Mouse (Mus musculus): ENCODE data around the gene Etl4. TPM values are rescaled to one million over a fixed set of nuclear protein-coding genes. Genes with fewer than 3 reads are reported as not detected.

The Etl4 gene
- polyA plus RNA-seq, 1 experiment from 2014 or later = 12.7 TPM

- no peak for ATAC-seq (ENCODE audit: low FRiP score, low read depth)
- no peak overlapping the region for H3K4me2 ChIP-seq (replicated peaks)
- WGBS = 63% methylated on average over 4 of the region's 4 CpGs
These were observed 339.8 kb downstream of the Etl4 start for GRCm38 (mm10) chr2:20249403-20249802.

GRCm38 (mm10) chr2:20276124-20276523 is 366.5 kb downstream of the Etl4 start:
- WGBS = 40% methylated on average over 2 of the region's 2 CpGs
- Histone ChIP-seq H3K4me1 (no peaks in the 10 kb centered on the region), H3K36me3 (no peaks in the 10 kb centered on the region), H3K27me3 (replicated peaks) (no peaks in the 10 kb centered on the region), H3K9me3 (no peaks in the 10 kb centered on the region), H3K9ac (no peak overlapping the region), H3K27ac (no peak overlapping the region), H3K4me3 (no peak overlapping the region), H3K4me2 (replicated peaks) (no peak overlapping the region)
- ATAC-seq (ENCODE audit: low FRiP score, low read depth) = no peak

More at GRCm38 (mm10) chr2:20249403-20249802, 339.8 kb downstream of the Etl4 start:
- no peaks in the 10 kb centered on the region for H3K36me3 ChIP-seq
- no peak overlapping the region for H3K27ac ChIP-seq
- H3K4me1 ChIP-seq = no peaks in the 10 kb centered on the region
- H3K27me3 ChIP-seq (replicated peaks) = no peaks in the 10 kb centered on the region
- H3K4me3 ChIP-seq = no peak overlapping the region
- H3K9ac ChIP-seq = no peak overlapping the region
- H3K9me3 ChIP-seq = no peaks in the 10 kb centered on the region

- ATAC-seq (ENCODE audit: low FRiP score, low read depth) = no peak
- no peaks in the 10 kb centered on the region for H3K36me3 ChIP-seq
These were observed 372.3 kb downstream of the Etl4 start for GRCm38 (mm10) chr2:20281903-20282302.

GRCm38 (mm10) chr2:20284425-20284824 is 374.8 kb downstream of the Etl4 start:
- Histone ChIP-seq H3K4me3 (no peak overlapping the region), H3K4me2 (replicated peaks) (no peak overlapping the region), H3K9me3 (no peaks in the 10 kb centered on the region), H3K9ac (no peak overlapping the region), H3K4me1 (no peaks in the 10 kb centered on the region), H3K27ac (no peak overlapping the region), H3K36me3 (no peaks in the 10 kb centered on the region), H3K27me3 (replicated peaks) (no peaks in the 10 kb centered on the region)
- WGBS = 66% methylated on average over 2 of the region's 2 CpGs
- no peak for ATAC-seq (ENCODE audit: low FRiP score, low read depth)

More at GRCm38 (mm10) chr2:20281903-20282302, 372.3 kb downstream of the Etl4 start:
- Histone ChIP-seq H3K27ac (no peak overlapping the region), H3K9me3 (no peaks in the 10 kb centered on the region), H3K4me1 (no peaks in the 10 kb centered on the region), H3K4me3 (no peak overlapping the region), H3K9ac (no peak overlapping the region), H3K27me3 (replicated peaks) (no peaks in the 10 kb centered on the region), H3K4me2 (replicated peaks) (no peak overlapping the region)
- WGBS = 71% methylated on average over 2 of the region's 2 CpGs

- H3K4me1 ChIP-seq = 0 out of 2 replicates have a peak, but pooled peaks cover 5% of the 10 kb centered on the region
- no peak for ATAC-seq (ENCODE audit: low FRiP score, low read depth)
- no peaks in the 10 kb centered on the region for H3K9me3 ChIP-seq
- H3K36me3 ChIP-seq = no peaks in the 10 kb centered on the region
- H3K4me3 ChIP-seq = no peak overlapping the region
- no peak overlapping the region for H3K9ac ChIP-seq
- no peak overlapping the region for H3K27ac ChIP-seq
- no peak overlapping the region for H3K4me2 ChIP-seq (replicated peaks)
- 32% methylated on average over 4 of the region's 4 CpGs for WGBS
- no peaks in the 10 kb centered on the region for H3K27me3 ChIP-seq (replicated peaks)
These were observed 381.6 kb downstream of the Etl4 start for GRCm38 (mm10) chr2:20290982-20291740.

- no peaks in the 10 kb centered on the region for H3K9me3 ChIP-seq
- no peaks in the 10 kb centered on the region for H3K27me3 ChIP-seq (replicated peaks)
- no peak overlapping the region for H3K4me3 ChIP-seq
- no peak overlapping the region for H3K27ac ChIP-seq
- no peak overlapping the region for H3K4me2 ChIP-seq (replicated peaks)
- 0 out of 2 replicates have a peak, but pooled peaks cover 5% of the 10 kb centered on the region for H3K4me1 ChIP-seq
- no peaks in the 10 kb centered on the region for H3K36me3 ChIP-seq
- H3K9ac ChIP-seq = no peak overlapping the region
- no peak for ATAC-seq (ENCODE audit: low FRiP score, low read depth)
- 12% methylated on average over 2 of the region's 2 CpGs for WGBS
These were observed 382.1 kb downstream of the Etl4 start for GRCm38 (mm10) chr2:20291741-20292110.

- no peaks in the 10 kb centered on the region for H3K27me3 ChIP-seq (replicated peaks)
- no peak overlapping the region for H3K4me2 ChIP-seq (replicated peaks)
- no peaks in the 10 kb centered on the region for H3K36me3 ChIP-seq
- H3K4me1 ChIP-seq = 0 out of 2 replicates have a peak, but pooled peaks cover 5% of the 10 kb centered on the region
- no peak for ATAC-seq (ENCODE audit: low FRiP score, low read depth)
- H3K9ac ChIP-seq = no peak overlapping the region
- H3K27ac ChIP-seq = no peak overlapping the region
- 81% methylated on average over 8 of the region's 8 CpGs for WGBS
- no peak overlapping the region for H3K4me3 ChIP-seq
- H3K9me3 ChIP-seq = no peaks in the 10 kb centered on the region
These were observed 383.8 kb downstream of the Etl4 start for GRCm38 (mm10) chr2:20293336-20293735.

GRCm38 (mm10) chr2:20294596-20294995 is 385.0 kb downstream of the Etl4 start:
- Histone ChIP-seq H3K9ac (no peak overlapping the region), H3K27me3 (replicated peaks) (no peaks in the 10 kb centered on the region), H3K36me3 (no peaks in the 10 kb centered on the region), H3K4me1 (0 out of 2 replicates have a peak, but pooled peaks cover 5% of the 10 kb centered on the region), H3K4me2 (replicated peaks) (no peak overlapping the region), H3K27ac (no peak overlapping the region), H3K4me3 (no peak overlapping the region), H3K9me3 (no peaks in the 10 kb centered on the region)
- no peak for ATAC-seq (ENCODE audit: low FRiP score, low read depth)
- 36% methylated on average over 4 of the region's 4 CpGs for WGBS

GRCm38 (mm10) chr2:20302517-20302916 is 392.9 kb downstream of the Etl4 start:
- WGBS = 88% methylated on average over 3 of the region's 3 CpGs
- no peak for ATAC-seq (ENCODE audit: low FRiP score, low read depth)
- no peak overlapping the region for H3K4me2 ChIP-seq (replicated peaks)
- H3K27me3 ChIP-seq (replicated peaks) = no peaks in the 10 kb centered on the region
- H3K4me3 ChIP-seq = no peak overlapping the region
- H3K9ac ChIP-seq = no peak overlapping the region
- no peaks in the 10 kb centered on the region for H3K4me1 ChIP-seq
- H3K9me3 ChIP-seq = no peaks in the 10 kb centered on the region
- no peak overlapping the region for H3K27ac ChIP-seq
- H3K36me3 ChIP-seq = no peaks in the 10 kb centered on the region

- Histone ChIP-seq H3K9me3 (no peaks in the 10 kb centered on the region), H3K4me2 (replicated peaks) (no peak overlapping the region), H3K9ac (no peak overlapping the region), H3K36me3 (no peaks in the 10 kb centered on the region), H3K4me1 (no peaks in the 10 kb centered on the region), H3K27ac (no peak overlapping the region), H3K27me3 (replicated peaks) (no peaks in the 10 kb centered on the region), H3K4me3 (no peak overlapping the region)
- ATAC-seq (ENCODE audit: low FRiP score, low read depth) = no peak
- WGBS = 26% methylated on average over 1 of the region's 1 CpGs
These were observed 415.4 kb downstream of the Etl4 start for GRCm38 (mm10) chr2:20324954-20325353.

- Histone ChIP-seq H3K9ac (no peak overlapping the region), H3K36me3 (no peaks in the 10 kb centered on the region), H3K27me3 (replicated peaks) (no peaks in the 10 kb centered on the region), H3K4me3 (no peak overlapping the region), H3K9me3 (no peaks in the 10 kb centered on the region), H3K4me2 (replicated peaks) (no peak overlapping the region), H3K27ac (no peak overlapping the region), H3K4me1 (peaks cover 12% of the 10 kb centered on the region)
- no peak for ATAC-seq (ENCODE audit: low FRiP score, low read depth)
- 76% methylated on average over 6 of the region's 6 CpGs for WGBS
These were observed 426.6 kb downstream of the Etl4 start for GRCm38 (mm10) chr2:20336176-20336575.

GRCm38 (mm10) chr2:20339016-20339734 is 429.6 kb downstream of the Etl4 start:
- Histone ChIP-seq H3K36me3 (no peaks in the 10 kb centered on the region), H3K4me1 (peaks cover 12% of the 10 kb centered on the region), H3K27ac (no peak overlapping the region), H3K4me2 (replicated peaks) (peak overlapping the region; percentile 44), H3K27me3 (replicated peaks) (no peaks in the 10 kb centered on the region), H3K4me3 (no peak overlapping the region), H3K9ac (no peak overlapping the region), H3K9me3 (no peaks in the 10 kb centered on the region)
- WGBS = 59% methylated on average over 7 of the region's 7 CpGs
- no peak for ATAC-seq (ENCODE audit: low FRiP score, low read depth)

Data from neural tube, embryonic 12.5 days (tissue).